Mouse (Mus musculus): ENCODE data around the gene Nrp1. TPM values are rescaled to one million over a fixed set of nuclear protein-coding genes. Genes with fewer than 3 reads are reported as not detected.

The Nrp1 gene
- total RNA-seq, 2 experiments from 2014 or later: 12.1 to 17.2 TPM

DNA sequence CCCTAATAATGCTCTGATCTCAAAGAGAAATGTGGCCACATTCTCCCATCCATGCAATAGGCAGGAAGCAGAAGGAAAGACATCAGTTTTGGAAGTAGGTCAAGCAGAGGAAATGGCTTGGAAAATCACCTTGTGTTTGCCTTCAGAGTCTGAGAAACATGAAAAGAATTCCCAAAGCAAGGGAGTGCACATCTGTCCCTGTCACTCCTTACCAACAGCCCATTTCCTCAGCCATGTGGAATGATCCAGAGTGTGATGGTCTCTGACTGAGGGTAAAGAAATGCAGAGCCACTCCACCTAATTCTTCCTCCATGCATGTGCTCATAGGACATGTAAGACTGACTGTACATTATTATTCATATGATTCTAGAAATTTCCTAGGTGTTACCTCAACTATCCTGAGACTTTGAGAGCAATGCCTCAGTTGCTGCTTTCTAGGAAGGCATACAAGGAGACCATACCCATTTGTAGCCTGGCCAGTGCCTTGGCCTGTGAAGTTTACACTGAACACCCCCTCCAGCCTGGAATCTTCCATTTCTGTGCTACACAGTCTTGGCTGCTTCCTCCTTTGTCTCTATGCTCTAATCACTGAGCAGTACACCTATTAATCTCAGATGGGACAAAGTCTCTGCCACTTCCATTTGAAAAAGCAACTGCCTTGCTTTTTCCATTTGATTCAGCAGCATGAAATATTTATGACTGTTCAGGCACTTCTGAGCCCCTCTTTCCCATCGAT, 183.1 kb downstream of the Nrp1 start:
- no peak for ATAC-seq (replicated peaks; ENCODE audit: poor library complexity, severe bottlenecking)

DNA sequence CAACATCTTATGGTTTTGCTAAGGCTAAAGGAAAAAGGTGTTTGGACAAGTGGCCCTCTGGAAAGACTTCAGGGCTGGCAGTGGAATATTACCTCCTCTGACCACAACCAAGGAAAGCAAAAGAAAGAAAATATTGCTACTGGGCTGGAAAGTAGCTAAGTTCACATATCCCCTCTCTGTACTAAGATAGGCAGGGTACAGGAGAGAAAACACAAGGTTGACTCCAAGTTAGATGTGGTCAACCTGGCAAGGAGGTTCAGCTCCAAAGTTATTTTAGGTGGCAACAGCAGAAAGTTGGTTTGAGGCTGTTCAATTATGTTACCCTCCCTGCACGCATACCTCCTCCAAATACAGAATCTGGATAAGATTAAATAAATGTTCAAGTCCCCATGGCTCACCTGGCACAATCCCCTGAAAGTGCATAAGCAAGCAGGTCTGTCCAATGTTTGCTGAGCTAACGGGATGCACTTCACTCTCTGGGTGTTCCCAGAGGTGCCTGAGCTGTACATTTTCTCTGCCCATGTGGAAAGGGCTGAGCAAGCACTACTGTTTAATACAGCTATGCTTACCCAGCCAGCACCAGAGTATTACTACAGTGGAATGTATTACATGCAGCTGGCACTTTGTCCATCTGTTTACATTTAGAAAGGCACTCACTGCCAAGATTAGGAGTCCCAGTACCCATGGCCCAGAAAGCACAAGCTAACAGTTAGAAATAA, 185.9 kb downstream of the Nrp1 start:
- no peak for ATAC-seq (replicated peaks; ENCODE audit: poor library complexity, severe bottlenecking)

DNA sequence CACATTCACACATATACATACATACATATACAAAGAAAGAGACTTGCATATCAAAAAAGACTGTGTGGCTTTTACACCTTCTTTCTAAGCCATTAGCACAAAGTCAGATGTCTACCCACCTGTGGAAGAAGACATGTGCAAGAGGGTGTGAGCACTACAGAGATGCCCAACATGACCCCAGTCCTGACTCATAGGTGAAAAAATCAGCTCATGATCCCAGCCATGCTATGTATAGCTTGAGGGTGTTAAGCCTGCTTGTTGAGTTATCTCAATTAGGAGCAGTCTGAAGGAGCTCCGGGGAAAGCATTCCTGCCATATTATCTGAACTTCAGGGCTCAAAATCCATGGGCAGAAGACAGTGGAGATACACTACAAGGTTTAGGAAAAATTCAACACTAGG, 187.9 kb downstream of the Nrp1 start:
- ATAC-seq (replicated peaks; ENCODE audit: poor library complexity, severe bottlenecking): no peak

DNA sequence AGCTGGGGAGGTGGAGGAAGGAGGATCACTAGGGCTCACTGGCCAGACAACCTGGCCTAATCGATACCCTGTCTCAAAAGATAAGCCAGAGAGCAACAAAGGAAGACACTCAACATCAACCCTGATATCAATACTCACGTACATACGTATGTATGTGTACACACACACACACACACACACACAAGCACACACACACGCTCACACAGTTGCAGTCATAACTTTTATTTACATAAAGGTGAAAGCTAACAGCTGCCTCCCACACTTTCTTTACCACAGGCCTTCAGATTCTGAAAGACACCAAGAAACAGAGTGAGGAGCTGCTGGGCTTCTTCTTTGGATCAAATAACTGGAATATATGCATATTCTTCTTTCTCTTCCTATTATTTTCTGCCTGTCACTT, 189.0 kb downstream of the Nrp1 start:
- ATAC-seq (replicated peaks; ENCODE audit: poor library complexity, severe bottlenecking): no peak

DNA sequence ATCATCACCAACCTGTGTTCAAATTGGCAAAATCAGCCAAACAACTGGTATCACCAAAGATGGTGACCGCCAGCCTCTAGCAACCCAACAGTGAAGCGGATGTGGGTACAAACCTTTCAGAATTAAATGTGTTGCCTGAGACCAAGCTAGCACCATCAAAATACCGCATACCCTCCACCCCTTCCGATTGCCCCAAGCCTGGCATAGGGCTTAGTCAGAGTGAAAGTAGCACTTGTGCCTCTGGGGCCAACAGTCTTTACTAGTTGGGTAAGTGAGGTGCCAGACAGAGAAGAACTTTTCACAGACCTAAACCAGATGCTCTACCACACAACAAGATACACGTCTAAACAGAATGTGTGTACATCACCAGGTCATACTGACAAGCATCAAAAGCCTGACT, 191.3 kb downstream of the Nrp1 start:
- no peak for ATAC-seq (replicated peaks; ENCODE audit: poor library complexity, severe bottlenecking)

DNA sequence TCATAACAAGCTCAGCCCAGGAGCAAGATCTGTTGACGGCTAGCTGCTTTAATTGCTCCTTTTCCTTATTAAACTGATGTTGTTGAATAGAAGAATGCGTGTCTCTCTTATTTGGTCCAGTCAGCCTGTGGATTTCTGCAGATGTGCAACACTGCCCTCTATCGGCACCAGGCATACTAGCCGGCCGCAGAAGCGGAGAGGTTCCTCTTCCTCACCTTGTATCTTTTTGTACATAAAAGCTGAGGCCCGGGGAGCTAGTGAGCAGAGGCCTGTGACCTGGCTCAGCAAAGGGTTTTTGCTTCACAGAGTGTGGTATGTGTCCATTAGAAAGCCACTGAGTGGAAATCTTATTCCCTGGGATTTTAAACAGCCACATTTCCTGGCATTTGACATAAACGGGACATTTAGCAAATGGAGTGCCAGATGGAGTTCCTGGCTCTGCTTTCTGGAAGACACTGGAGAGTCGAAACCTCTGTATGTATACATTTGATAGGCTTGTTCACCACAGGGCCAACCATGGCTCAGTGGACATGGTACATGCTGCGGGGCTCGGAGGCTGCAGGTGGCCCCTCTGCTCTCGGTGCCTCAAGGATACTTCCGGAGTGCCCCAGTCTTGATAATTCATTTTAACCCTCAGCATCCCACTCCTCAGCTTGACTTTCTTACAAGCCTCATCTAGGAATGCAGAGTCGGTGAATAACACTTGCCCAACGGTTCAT, 193.2 kb downstream of the Nrp1 start:
- peak; percentile 99 for ATAC-seq (replicated peaks; ENCODE audit: poor library complexity, severe bottlenecking)

Measured in granulocyte monocyte progenitor cell, adult 5-6 weeks (primary cell).